In genomic region chr17:23980297-23980909, GRCm38 (mm10) we compare ENCODE assay signal across 20 mouse cellular contexts. TPM values are rescaled to one million over a fixed set of nuclear protein-coding genes. Genes with fewer than 3 reads are reported as not detected.
A peak's percentile ranks its signal among the peaks of the same experiment; 100 is the strongest.
DNase-seq lines count a peak whose midpoint lies in the region; ATAC-seq and TF ChIP-seq lines count a peak whose summit lies in the region.
"Had no signal": no experiment of that assay in that cellular context is flagged by ENCODE, and none has a peak within 500 bp of the region (broad histone marks: within the 10 kb centered on the region; RNA-seq: fewer than 3 reads in every experiment).

Gene Prss30, minus strand, starts transcription at chr17:23980566.

- 0 out of 2 replicates have a peak, but pooled peaks cover 3% of the 10 kb centered on the region for H3K4me1 ChIP-seq in kidney, adult 2 months (ENCODE audit: control insufficient read depth, insufficient read depth, low read length)
- peaks cover 4% of the 10 kb centered on the region for H3K4me1 ChIP-seq in bone marrow, adult 2 months (ENCODE audit: control insufficient read depth, insufficient read depth, low read length)
- no peaks in the 10 kb centered on the region for H3K4me1 ChIP-seq in lung, embryonic 16.5 days (replicated peaks; ENCODE audit: control insufficient read depth, insufficient read depth, low read length)
- peaks cover 51% of the 10 kb centered on the region; the same call in 1 of the 2 replicates for H3K4me1 ChIP-seq in small intestine, adult 2 months (ENCODE audit: control insufficient read depth, insufficient read depth, insufficient read length, low read length)
- H3K4me1 ChIP-seq: hindbrain, embryonic 12.5 days; neural tube, embryonic 12.5 days had no signal

- WGBS in kidney, adult 2 months, result 69% methylated on average over 10 of the region's 10 CpGs
- 55% methylated on average over 10 of the region's 10 CpGs for WGBS in bone marrow, adult 2 months
- 49% methylated on average over 10 of the region's 10 CpGs for WGBS in lung, embryonic 16.5 days
- WGBS in small intestine, adult 2 months, result 56% methylated on average over 10 of the region's 10 CpGs

- H3K27ac ChIP-seq in kidney, adult 2 months (ENCODE audit: insufficient read depth, low read depth, low read length), result no peak within 1 kb of the TSS
- H3K27ac ChIP-seq in bone marrow, adult 2 months (ENCODE audit: control insufficient read depth, insufficient read depth, low read depth, low read length, poor library complexity), result peak within 1 kb of the TSS; percentile 59; the same call in 1 of the 2 replicates
- H3K27ac ChIP-seq in lung, embryonic 16.5 days (ENCODE audit: low read length), result no peak within 1 kb of the TSS
- peak within 1 kb of the TSS; percentile 95 for H3K27ac ChIP-seq in small intestine, adult 2 months (ENCODE audit: insufficient read depth, low read depth, low read length)
- H3K27ac ChIP-seq: hindbrain, embryonic 12.5 days; left cerebral cortex, adult 2 months; neural tube, embryonic 12.5 days had no signal

- H3K27me3 ChIP-seq in kidney, adult 2 months (replicated peaks; ENCODE audit: control insufficient read depth, insufficient read depth, low read length), result no peaks in the 10 kb centered on the region
- H3K27me3 ChIP-seq in lung, embryonic 16.5 days (ENCODE audit: control insufficient read depth, insufficient read depth, low read depth, low read length), result no peaks in the 10 kb centered on the region; the same call in 1 of the 2 replicates
- H3K27me3 ChIP-seq in small intestine, adult 2 months (ENCODE audit: control insufficient read depth, insufficient read depth, low read length), result no peaks in the 10 kb centered on the region
- H3K27me3 ChIP-seq: hindbrain, embryonic 12.5 days; neural tube, embryonic 12.5 days had no signal

- TF ChIP-seq CTCF in kidney, adult 2 months (conservative IDR thresholded peaks at IDR 0.05; ENCODE audit: insufficient read depth, insufficient read length, low read depth, low read length), result no peak
- TF ChIP-seq CTCF in bone marrow, adult 2 months (IDR thresholded peaks at IDR 0.05; ENCODE audit: control insufficient read depth, insufficient read depth, low read length), result no peak
- no peak for TF ChIP-seq CTCF in small intestine, adult 2 months (IDR thresholded peaks at IDR 0.05; ENCODE audit: extremely low read depth, insufficient read length, insufficient replicate concordance, low read depth, low read length)

- H3K36me3 ChIP-seq in kidney, adult 2 months (ENCODE audit: control insufficient read depth, insufficient read depth, low read length), result no peaks in the 10 kb centered on the region
- no peaks in the 10 kb centered on the region for H3K36me3 ChIP-seq in lung, embryonic 16.5 days (ENCODE audit: control insufficient read depth, insufficient read depth, low read length)
- H3K36me3 ChIP-seq in small intestine, adult 2 months (ENCODE audit: control insufficient read depth, insufficient read depth, low read length), result no peaks in the 10 kb centered on the region
- H3K36me3 ChIP-seq: hindbrain, embryonic 12.5 days; neural tube, embryonic 12.5 days had no signal

- intact Hi-C loops in left cerebral cortex, postnatal 36 days (cut with DNase I), result no loop called here
- intact Hi-C loops in left cerebral cortex, postnatal 14 days (cut with DNase I), result no loop called here

- no peak within 1 kb of the TSS for H3K4me2 ChIP-seq in lung, embryonic 16.5 days (ENCODE audit: low read depth, low read length)
- H3K4me2 ChIP-seq: heart, embryonic 11.5 days; hindbrain, embryonic 12.5 days; neural tube, embryonic 12.5 days had no signal

- H3K4me3 ChIP-seq in kidney, adult 2 months (ENCODE audit: insufficient read depth, low read depth, low read length), result no peak within 1 kb of the TSS
- H3K4me3 ChIP-seq in bone marrow, adult 2 months (replicated peaks; ENCODE audit: control insufficient read depth, low read depth, low read length), result peak within 1 kb of the TSS; percentile 35
- H3K4me3 ChIP-seq in lung, embryonic 16.5 days (ENCODE audit: low read length), result no peak within 1 kb of the TSS
- peak within 1 kb of the TSS; percentile 28; the same call in 1 of the 2 replicates for H3K4me3 ChIP-seq in small intestine, adult 2 months (ENCODE audit: low read depth, low read length)
- H3K4me3 ChIP-seq: erythroblast, embryonic 14.5 days; hindbrain, embryonic 12.5 days; left cerebral cortex, adult 2 months; megakaryocyte, embryonic 14.5 days; neural tube, embryonic 12.5 days had no signal

- peak; percentile 23 for DNase-seq in kidney, adult 2 months
- DNase-seq in kidney, postnatal 14 days, result no peak
- DNase-seq in left cerebral cortex, postnatal 36 days (ENCODE audit: low spot score in 2 of 2), result no peak
- no peak for DNase-seq in left cerebral cortex, postnatal 14 days (ENCODE audit: low spot score in 2 of 2)
- DNase-seq: adrenal gland, adult 2 months; embryo, embryonic 11 days; kidney, postnatal 36 days; liver; retina, postnatal 1 day had no signal

- TF ChIP-seq POLR2A in kidney, adult 2 months (IDR thresholded peaks at IDR 0.05; ENCODE audit: low read depth, low read length), result no peak
- TF ChIP-seq POLR2A in bone marrow, adult 2 months (IDR thresholded peaks at IDR 0.05; ENCODE audit: borderline replicate concordance, control insufficient read depth, low read depth, low read length), result no peak
- peak; percentile 25; the same call in 1 of the 2 replicates for TF ChIP-seq POLR2A in small intestine, adult 2 months (IDR thresholded peaks at IDR 0.05; ENCODE audit: low read depth, low read length)

- H3K9me3 ChIP-seq in lung, embryonic 16.5 days (ENCODE audit: control insufficient read depth, low read length), result no peaks in the 10 kb centered on the region
- H3K9me3 ChIP-seq: hindbrain, embryonic 12.5 days; megakaryocyte, embryonic 14.5 days; neural tube, embryonic 12.5 days had no signal

- ATAC-seq in lung, embryonic 16.5 days (ENCODE audit: low read depth), result 0 out of 2 replicates have a peak, but pooled peaks have one; percentile 43
- no peak for ATAC-seq in inflammation-experienced regulatory T-cells, adult 6 months

- H3K9ac ChIP-seq in lung, embryonic 16.5 days (ENCODE audit: low read length), result no peak within 1 kb of the TSS
- H3K9ac ChIP-seq: hindbrain, embryonic 12.5 days; neural tube, embryonic 12.5 days had no signal

RNA-seq across cellular contexts. Expression of gene Prss30, which starts in this region (rescaled TPM):
- 0.71 and 0.95 TPM in 2 replicates for polyA plus RNA-seq in kidney, adult 2 months (2012; rRNA removed)
- polyA plus RNA-seq in bone marrow, adult 2 months (2011; ENCODE audit: insufficient read depth, insufficient read length, low replicate concordance, missing spikeins), result 6.8 TPM in 1 of 2 replicates, not detected in the other
- 0.14 TPM in 1 of 2 replicates, not detected in the other for polyA plus RNA-seq in lung, embryonic 16.5 days (2015; fragmentation: Nextera tagmentation; extraction: Ambion mirVana)
- polyA plus RNA-seq in small intestine, adult 2 months (2012; rRNA removed), result 22.9 and 150 TPM in 2 replicates
- total RNA-seq in left cerebral cortex, postnatal 36 days (2021), result under 1 TPM; 0.20 to 0.68 TPM
- under 1 TPM; 0.48 to 0.93 TPM for total RNA-seq in left cerebral cortex, postnatal 14 days (2021)
- polyA plus RNA-seq in inflammation-experienced regulatory T-cells, adult 6 months (2017; shearing (Covaris generic)), result 1 to 10 TPM in 1 of 3 experiments, not detected in 2; 2.4 TPM
- polyA plus RNA-seq: erythroblast, embryonic 14.5 days; heart, embryonic 11.5 days; hindbrain, embryonic 12.5 days; neural tube, embryonic 12.5 days; stomach, embryonic 14.5 days had no signal

Comparison
In these comparisons a context has a peak if more than half of its experiments do, and no peak if none do; other contexts are left out.
1. Peak in DNase-seq in kidney, adult 2 months; RNA of the gene not detected or under 1 TPM.
2. Peak in ATAC-seq in lung, embryonic 16.5 days; RNA of the gene not detected or under 1 TPM.
3. H3K27ac ChIP-seq: peak in bone marrow, adult 2 months (single experiment) and small intestine, adult 2 months (single experiment); none in kidney, adult 2 months (single experiment) and lung, embryonic 16.5 days (single experiment).
4. H3K4me3 ChIP-seq: peak in bone marrow, adult 2 months (single experiment) and small intestine, adult 2 months (single experiment); none in kidney, adult 2 months (single experiment) and lung, embryonic 16.5 days (single experiment).